Mouse (Mus musculus): ENCODE measurements around the gene Elk4. TPM values are rescaled to one million over a fixed set of nuclear protein-coding genes. Genes with fewer than 3 reads are reported as not detected.

Gene Elk4
- polyA plus RNA-seq, 1 experiment from 2014 or later = 19.0 TPM

DNA sequence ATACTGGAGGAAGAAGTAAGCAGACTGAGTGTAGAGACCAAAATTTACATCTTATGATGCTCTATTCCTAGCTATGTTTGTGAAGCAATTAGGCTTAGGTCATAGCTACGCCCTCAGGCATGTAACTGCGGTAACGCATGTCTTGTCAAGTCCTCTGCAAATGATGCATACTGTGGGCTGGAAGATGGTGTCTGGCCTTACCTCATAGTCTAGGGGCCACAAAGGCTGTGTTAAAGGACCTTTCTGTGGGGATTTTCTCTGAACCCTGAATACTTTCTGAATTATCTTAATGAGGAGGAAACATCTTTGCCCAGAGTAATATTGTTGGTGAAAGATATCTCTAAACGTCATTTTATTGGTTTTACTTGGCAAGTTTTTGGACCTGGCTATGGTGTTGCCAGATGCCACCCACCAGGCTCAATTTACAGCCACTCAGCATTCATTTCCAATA lies 5.5 kb upstream of the Elk4 start:
- WGBS = 76% methylated on average over 4 of the region's 4 CpGs
- H3K9ac ChIP-seq (replicated peaks; ENCODE audit: low read length) = no peak overlapping the region
- peaks cover 5% of the 10 kb centered on the region; the same call in 1 of the 2 replicates for H3K4me1 ChIP-seq (ENCODE audit: insufficient read depth, low read length)
- H3K27me3 ChIP-seq (ENCODE audit: insufficient read depth, low read length) = no peaks in the 10 kb centered on the region
- ATAC-seq (ENCODE audit: low FRiP score, low TSS enrichment) = no peak
- no peak overlapping the region for H3K4me3 ChIP-seq (ENCODE audit: low read length)
- no peaks in the 10 kb centered on the region for H3K9me3 ChIP-seq (ENCODE audit: low read length)
- no peak overlapping the region for H3K4me2 ChIP-seq (replicated peaks; ENCODE audit: low read depth, low read length)
- no peaks in the 10 kb centered on the region for H3K36me3 ChIP-seq (ENCODE audit: insufficient read depth, low read length)
- H3K27ac ChIP-seq (ENCODE audit: low read length) = no peak overlapping the region

DNA sequence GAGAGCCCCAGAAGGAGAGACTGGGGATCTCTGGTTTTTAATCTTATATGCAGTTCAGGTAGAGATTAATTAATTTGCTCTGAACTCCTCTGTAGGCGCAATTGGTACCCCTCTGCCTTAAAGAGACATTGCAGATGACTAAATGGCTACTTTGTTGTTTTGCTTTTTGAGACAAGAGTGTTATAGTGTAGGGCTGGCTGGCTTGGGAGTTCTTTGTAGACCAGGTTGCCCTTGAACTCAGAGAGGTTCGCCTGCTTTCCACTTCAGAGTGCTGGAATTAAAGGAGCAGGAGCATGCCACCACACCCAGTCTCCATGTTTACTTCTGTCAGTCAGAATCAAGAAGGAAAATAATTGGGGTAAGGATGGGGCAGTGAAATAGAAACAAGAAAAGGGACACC lies 4.3 kb upstream of the Elk4 start:
- no peak overlapping the region for H3K4me3 ChIP-seq (ENCODE audit: low read length)
- no peak overlapping the region for H3K9ac ChIP-seq (replicated peaks; ENCODE audit: low read length)
- H3K4me1 ChIP-seq (ENCODE audit: insufficient read depth, low read length) = peaks cover 5% of the 10 kb centered on the region; the same call in 1 of the 2 replicates
- ATAC-seq (ENCODE audit: low FRiP score, low TSS enrichment) = no peak
- H3K27me3 ChIP-seq (ENCODE audit: insufficient read depth, low read length) = no peaks in the 10 kb centered on the region
- no peaks in the 10 kb centered on the region for H3K36me3 ChIP-seq (ENCODE audit: insufficient read depth, low read length)
- 78% methylated on average over 2 of the region's 2 CpGs for WGBS
- H3K9me3 ChIP-seq (ENCODE audit: low read length) = no peaks in the 10 kb centered on the region
- H3K4me2 ChIP-seq (replicated peaks; ENCODE audit: low read depth, low read length) = no peak overlapping the region
- H3K27ac ChIP-seq (ENCODE audit: low read length) = no peak overlapping the region

DNA sequence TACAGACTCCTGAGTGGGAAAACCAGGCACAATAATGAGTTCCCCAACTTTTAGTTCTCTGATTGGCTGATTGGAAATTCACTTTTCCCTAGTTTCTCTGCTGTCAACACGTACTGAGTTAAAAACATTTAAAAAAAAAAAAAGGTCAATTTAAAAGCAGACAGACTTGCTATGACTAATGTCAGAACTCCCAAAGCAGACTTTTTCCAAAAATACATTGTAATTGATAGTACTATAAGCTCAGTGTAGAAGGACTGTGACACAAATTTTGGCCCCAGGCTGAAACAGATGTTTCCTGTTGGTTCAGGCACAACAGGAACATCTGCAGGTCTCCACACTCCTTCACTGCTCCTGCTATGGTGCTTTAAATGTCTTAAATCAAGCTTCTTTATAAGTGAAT lies 3.6 kb upstream of the Elk4 start:
- no peak overlapping the region for H3K27ac ChIP-seq (ENCODE audit: low read length)
- ATAC-seq (ENCODE audit: low FRiP score, low TSS enrichment) = no peak
- 48% methylated on average over 1 of the region's 1 CpGs for WGBS
- H3K4me3 ChIP-seq (ENCODE audit: low read length) = no peak overlapping the region
- peaks cover 5% of the 10 kb centered on the region for H3K4me1 ChIP-seq (ENCODE audit: insufficient read depth, low read length)
- no peaks in the 10 kb centered on the region for H3K27me3 ChIP-seq (ENCODE audit: insufficient read depth, low read length)
- no peaks in the 10 kb centered on the region for H3K9me3 ChIP-seq (ENCODE audit: low read length)
- H3K9ac ChIP-seq (replicated peaks; ENCODE audit: low read length) = no peak overlapping the region
- no peak overlapping the region for H3K4me2 ChIP-seq (replicated peaks; ENCODE audit: low read depth, low read length)
- no peaks in the 10 kb centered on the region for H3K36me3 ChIP-seq (ENCODE audit: insufficient read depth, low read length)

DNA sequence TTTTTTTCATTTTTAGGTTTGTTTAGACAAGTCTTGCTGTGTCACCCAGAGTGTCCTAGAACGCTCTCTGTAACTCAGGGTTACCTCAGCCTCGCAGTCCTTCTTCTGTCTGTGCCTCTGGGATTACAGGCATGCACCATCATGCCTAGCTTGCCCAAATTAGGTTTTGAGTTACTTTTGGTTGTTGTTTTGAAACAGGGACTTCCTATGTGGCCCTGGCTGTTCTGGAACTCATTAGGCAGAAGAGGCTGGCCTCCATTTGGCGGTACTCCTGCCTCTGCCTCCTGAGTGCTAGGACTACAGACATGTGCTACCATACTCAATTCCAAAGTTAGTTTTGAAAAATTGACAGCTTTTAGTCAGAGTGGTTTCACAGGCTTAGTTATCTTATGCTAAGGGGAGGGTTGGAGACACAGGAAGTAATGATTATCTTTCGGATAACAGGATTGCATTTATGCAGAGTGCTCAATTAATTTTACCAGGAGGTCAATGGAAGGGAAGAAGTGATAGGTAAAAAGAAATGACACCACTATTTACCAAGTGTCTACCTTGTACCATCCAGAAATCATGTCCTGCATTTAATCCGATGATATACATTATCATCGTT lies 2.7 kb upstream of the Elk4 start:
- Histone ChIP-seq H3K4me3 (ENCODE audit: low read length) (no peak overlapping the region), H3K9ac (replicated peaks; ENCODE audit: low read length) (no peak overlapping the region), H3K27ac (ENCODE audit: low read length) (peak overlapping the region; percentile 26), H3K27me3 (ENCODE audit: insufficient read depth, low read length) (no peaks in the 10 kb centered on the region), H3K4me2 (replicated peaks; ENCODE audit: low read depth, low read length) (no peak overlapping the region), H3K36me3 (ENCODE audit: insufficient read depth, low read length) (no peaks in the 10 kb centered on the region), H3K9me3 (ENCODE audit: low read length) (no peaks in the 10 kb centered on the region), H3K4me1 (ENCODE audit: insufficient read depth, low read length) (peaks cover 14% of the 10 kb centered on the region)
- no peak for ATAC-seq (ENCODE audit: low FRiP score, low TSS enrichment)
- 88% methylated on average over 6 of the region's 6 CpGs for WGBS

DNA sequence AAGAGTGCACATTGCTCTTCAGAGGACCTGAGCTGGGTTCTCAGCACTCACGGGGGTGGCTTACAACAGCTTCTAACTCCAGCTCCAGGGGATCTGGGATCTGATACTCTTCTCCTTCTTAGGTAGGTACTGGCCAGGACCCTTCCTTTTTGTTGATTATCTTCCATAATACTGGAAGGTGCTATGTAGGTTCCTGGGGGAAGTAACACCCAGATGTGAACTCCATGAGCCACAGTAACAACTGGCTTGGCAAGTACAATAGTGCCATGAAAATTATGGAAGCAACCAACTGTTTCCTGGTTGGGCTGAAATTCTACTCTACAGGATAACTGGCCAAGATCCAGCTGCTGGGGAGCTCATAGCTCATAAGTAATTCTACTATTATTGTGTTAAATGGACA lies 1.9 kb upstream of the Elk4 start:
- Histone ChIP-seq H3K4me1 (ENCODE audit: insufficient read depth, low read length) (peaks cover 21% of the 10 kb centered on the region), H3K4me2 (replicated peaks; ENCODE audit: low read depth, low read length) (no peak overlapping the region), H3K36me3 (ENCODE audit: insufficient read depth, low read length) (no peaks in the 10 kb centered on the region), H3K9me3 (ENCODE audit: low read length) (no peaks in the 10 kb centered on the region), H3K27me3 (ENCODE audit: insufficient read depth, low read length) (no peaks in the 10 kb centered on the region), H3K9ac (replicated peaks; ENCODE audit: low read length) (no peak overlapping the region), H3K27ac (ENCODE audit: low read length) (no peak overlapping the region), H3K4me3 (ENCODE audit: low read length) (no peak overlapping the region)
- 100% methylated on average over 1 of the region's 1 CpGs for WGBS
- ATAC-seq (ENCODE audit: low FRiP score, low TSS enrichment) = no peak

DNA sequence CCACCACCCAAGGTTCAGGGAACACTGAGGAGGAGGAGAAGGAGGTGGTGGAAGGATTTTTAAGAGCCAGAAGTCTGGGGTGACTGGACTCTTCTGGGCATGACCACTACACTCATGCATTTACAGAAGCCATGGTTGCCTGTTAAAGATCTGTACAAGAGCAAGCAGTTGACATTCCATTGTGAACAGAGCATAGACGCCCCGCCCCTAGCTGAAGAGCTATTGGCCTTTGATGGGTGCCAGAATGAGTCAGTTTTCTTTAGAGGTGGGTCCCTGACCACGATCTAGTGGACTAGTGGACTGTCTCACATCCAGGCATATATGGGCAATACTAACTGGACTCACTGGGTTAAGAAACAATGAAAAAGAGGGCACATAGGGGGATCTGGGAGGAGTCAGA lies 1.4 kb upstream of the Elk4 start:
- ATAC-seq (ENCODE audit: low FRiP score, low TSS enrichment) = no peak
- H3K27ac ChIP-seq (ENCODE audit: low read length) = no peak overlapping the region
- no peaks in the 10 kb centered on the region for H3K27me3 ChIP-seq (ENCODE audit: insufficient read depth, low read length)
- no peaks in the 10 kb centered on the region for H3K9me3 ChIP-seq (ENCODE audit: low read length)
- WGBS = 80% methylated on average over 3 of the region's 3 CpGs
- H3K4me2 ChIP-seq (replicated peaks; ENCODE audit: low read depth, low read length) = no peak overlapping the region
- no peak overlapping the region for H3K4me3 ChIP-seq (ENCODE audit: low read length)
- H3K9ac ChIP-seq (replicated peaks; ENCODE audit: low read length) = no peak overlapping the region
- H3K4me1 ChIP-seq (ENCODE audit: insufficient read depth, low read length) = peaks cover 26% of the 10 kb centered on the region
- no peaks in the 10 kb centered on the region for H3K36me3 ChIP-seq (ENCODE audit: insufficient read depth, low read length)

DNA sequence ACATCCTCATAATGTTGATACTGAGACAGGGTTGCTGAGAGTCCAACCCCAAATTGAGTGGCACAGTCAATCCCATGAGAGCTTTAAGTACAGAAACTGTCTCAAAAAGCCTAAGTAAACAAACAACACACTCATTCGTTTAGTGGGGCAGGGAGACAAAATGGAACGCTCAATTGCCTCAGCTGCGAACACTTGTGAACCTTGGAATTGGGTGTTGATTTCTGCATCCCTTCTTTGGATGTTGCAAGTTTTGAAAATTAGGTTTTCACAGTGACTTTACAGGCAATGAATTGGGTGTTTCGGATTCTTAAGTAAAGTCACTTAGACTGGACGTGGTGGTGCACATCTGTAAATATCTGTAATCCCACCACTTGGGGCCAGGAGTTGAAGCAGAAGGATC lies 686 bp upstream of the Elk4 start:
- no peaks in the 10 kb centered on the region for H3K9me3 ChIP-seq (ENCODE audit: low read length)
- WGBS = 20% methylated on average over 5 of the region's 5 CpGs
- no peaks in the 10 kb centered on the region for H3K36me3 ChIP-seq (ENCODE audit: insufficient read depth, low read length)
- peak overlapping the region; percentile 83 for H3K4me3 ChIP-seq (ENCODE audit: low read length)
- ATAC-seq (ENCODE audit: low FRiP score, low TSS enrichment) = no peak
- peaks cover 26% of the 10 kb centered on the region for H3K4me1 ChIP-seq (ENCODE audit: insufficient read depth, low read length)
- H3K4me2 ChIP-seq (replicated peaks; ENCODE audit: low read depth, low read length) = peak overlapping the region; percentile 61
- H3K9ac ChIP-seq (replicated peaks; ENCODE audit: low read length) = peak overlapping the region; percentile 98
- peak overlapping the region; percentile 99 for H3K27ac ChIP-seq (ENCODE audit: low read length)
- H3K27me3 ChIP-seq (ENCODE audit: insufficient read depth, low read length) = no peaks in the 10 kb centered on the region

DNA sequence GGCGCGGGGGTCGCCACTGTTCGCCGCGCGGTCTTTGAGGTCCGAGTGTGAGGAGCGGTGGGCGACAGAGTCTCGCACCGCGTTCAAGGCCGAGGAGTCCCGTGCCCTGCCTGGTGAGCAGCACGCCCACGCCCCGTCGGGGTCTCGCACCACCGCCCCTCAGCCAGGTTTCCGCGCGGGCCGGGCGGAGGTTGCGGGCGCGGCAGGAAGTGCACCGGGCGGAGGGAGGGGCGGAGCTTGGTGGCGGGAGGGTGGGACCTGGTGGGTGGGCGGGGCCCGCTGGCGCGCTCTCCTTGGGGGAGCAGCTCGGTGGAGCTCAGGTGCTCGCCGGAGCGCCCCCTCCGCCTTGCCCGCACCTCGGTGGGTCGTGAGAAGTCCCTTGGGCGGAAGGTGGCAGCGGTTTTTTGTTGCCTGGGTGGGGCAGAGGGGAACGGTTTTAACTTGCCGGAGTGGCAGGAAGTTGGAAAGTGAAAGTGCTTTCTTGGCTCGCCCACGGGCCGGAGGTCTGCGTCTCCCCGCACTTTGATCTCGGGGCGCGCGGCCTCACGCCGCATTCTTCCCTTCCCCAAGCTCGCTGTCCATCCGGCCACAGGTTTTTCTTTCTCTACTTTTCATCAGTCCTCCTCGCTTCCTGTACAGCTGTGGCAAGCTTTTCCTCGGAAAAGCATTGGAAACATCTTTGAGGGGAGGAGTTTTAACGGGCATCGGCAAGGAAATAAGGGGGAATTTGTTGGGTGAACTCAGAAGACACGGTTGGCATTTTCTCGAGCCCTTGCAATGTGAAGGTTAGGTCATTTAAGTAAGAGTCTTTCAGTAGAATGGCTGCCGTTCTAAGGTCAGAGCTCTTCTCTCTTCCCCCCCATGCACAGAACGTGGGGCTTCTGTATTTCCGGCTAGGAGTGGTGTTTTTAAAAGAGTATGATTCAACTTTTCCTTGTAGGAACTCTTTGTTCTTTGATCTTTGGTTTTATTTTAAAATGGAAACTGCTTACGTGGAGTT lies 721 bp downstream of the Elk4 start:
- under 1% methylated on average over 61 of the region's 72 CpGs for WGBS
- Histone ChIP-seq H3K4me1 (ENCODE audit: insufficient read depth, low read length) (peaks cover 26% of the 10 kb centered on the region), H3K9ac (replicated peaks; ENCODE audit: low read length) (peak overlapping the region; percentile 98), H3K27me3 (ENCODE audit: insufficient read depth, low read length) (no peaks in the 10 kb centered on the region), H3K36me3 (ENCODE audit: insufficient read depth, low read length) (no peaks in the 10 kb centered on the region), H3K27ac (ENCODE audit: low read length) (peak overlapping the region; percentile 99), H3K4me3 (ENCODE audit: low read length) (peak overlapping the region; percentile 83), H3K4me2 (replicated peaks; ENCODE audit: low read depth, low read length) (peak overlapping the region; percentile 73), H3K9me3 (ENCODE audit: low read length) (no peaks in the 10 kb centered on the region)
- ATAC-seq (ENCODE audit: low FRiP score, low TSS enrichment) = peak; percentile 91

DNA sequence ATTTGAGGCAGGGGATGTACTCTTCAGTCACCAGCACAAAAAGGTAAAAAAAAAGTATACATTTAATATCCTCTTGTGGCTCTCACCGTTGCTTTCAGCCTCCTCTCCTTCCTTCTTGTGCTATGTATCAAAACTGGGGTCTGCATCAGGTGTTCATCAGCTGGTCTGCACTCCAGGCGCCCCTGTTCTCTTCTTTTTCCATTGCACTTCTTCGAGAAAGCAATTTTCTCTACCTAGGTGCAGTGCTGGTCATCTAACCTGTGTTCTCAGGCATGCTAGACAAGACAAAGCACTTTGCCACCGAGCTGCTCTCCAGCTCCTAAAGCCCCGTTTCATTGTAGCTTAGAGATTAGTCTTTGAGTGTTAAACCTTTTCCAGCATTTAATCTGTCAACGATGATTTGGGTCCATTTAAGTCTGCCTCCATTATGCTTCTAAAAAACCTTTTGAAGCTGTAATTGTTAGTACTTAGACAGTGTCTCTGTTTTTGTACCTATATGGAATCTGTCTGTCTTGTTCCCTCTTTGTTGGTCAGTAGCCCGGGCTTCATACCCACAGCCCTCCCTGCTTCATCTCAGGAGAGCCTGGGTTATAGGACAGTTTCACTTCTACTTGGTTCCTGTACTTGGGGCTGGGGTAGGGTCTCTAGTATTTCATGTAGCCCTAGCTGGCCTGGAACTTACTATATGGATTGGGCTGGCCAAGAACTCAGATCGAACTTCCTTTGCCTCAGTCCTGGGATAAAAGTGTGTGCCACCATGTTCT lies 1.7 kb downstream of the Elk4 start:
- Histone ChIP-seq H3K27ac (ENCODE audit: low read length) (peak overlapping the region; percentile 99), H3K4me1 (ENCODE audit: insufficient read depth, low read length) (peaks cover 26% of the 10 kb centered on the region), H3K9ac (replicated peaks; ENCODE audit: low read length) (peak overlapping the region; percentile 98), H3K9me3 (ENCODE audit: low read length) (no peaks in the 10 kb centered on the region), H3K4me3 (ENCODE audit: low read length) (peak overlapping the region; percentile 83), H3K27me3 (ENCODE audit: insufficient read depth, low read length) (no peaks in the 10 kb centered on the region), H3K36me3 (ENCODE audit: insufficient read depth, low read length) (peaks cover under 1% of the 10 kb centered on the region; the same call in 1 of the 2 replicates), H3K4me2 (replicated peaks; ENCODE audit: low read depth, low read length) (peak overlapping the region; percentile 73)
- WGBS = 37% methylated on average over 8 of the region's 8 CpGs
- ATAC-seq (ENCODE audit: low FRiP score, low TSS enrichment) = no peak

Measured in kidney, embryonic 16.5 days (tissue).